In the genomic region with DNA sequence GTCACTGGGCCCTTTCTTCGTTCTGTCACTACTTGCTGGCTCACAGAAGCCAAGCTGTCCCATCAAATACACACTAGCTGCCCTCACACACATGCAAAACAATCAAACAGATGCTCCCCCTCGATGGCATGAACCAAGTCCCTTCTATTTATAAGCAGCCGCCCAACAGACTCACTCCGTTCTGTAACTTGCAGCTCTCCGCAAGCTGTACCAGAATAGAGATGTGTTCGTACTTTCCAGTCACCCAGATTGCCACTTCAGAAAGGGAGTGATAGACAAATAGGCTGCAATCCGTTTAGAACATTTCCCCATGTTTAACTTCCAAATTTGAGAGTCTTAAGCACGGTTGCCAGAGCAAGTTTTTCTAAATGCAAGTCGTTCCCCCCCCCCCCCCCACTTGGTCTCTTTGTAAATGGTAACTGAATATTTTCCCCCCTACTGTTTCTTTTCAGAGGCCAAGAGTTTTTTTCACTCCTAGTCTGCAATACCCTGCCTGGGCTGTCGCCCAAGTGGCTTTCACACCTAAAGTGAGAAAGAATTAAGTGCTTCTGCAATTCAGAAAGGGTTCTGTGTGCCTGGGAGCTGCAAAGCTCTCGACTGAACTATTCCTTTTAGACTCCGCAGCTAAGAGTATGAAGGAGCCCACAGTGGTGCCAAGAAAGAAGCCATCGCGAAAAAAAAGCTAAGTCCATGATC, we compare ENCODE assay signal across 9 mouse cellular contexts.
DNase-seq lines count a peak whose midpoint lies in the region; ATAC-seq and TF ChIP-seq lines count a peak whose summit lies in the region.
"Had no signal": no experiment of that assay in that cellular context is flagged by ENCODE, and none has a peak within 500 bp of the region (broad histone marks: within the 10 kb centered on the region; RNA-seq: fewer than 3 reads in every experiment).

No protein-coding gene starts in this region.

- no peak for TF ChIP-seq CTCF in lung, embryonic 14.5 days (IDR thresholded peaks at IDR 0.05; ENCODE audit: low read depth)

- H3K9me3 ChIP-seq in lung, embryonic 14.5 days (ENCODE audit: low read depth, low read length): no peaks in the 10 kb centered on the region
- no peaks in the 10 kb centered on the region for H3K9me3 ChIP-seq in hindbrain, embryonic 14.5 days (ENCODE audit: control insufficient read depth, low read length)
- H3K9me3 ChIP-seq in lung, embryonic 16.5 days (ENCODE audit: control insufficient read depth, low read length): no peaks in the 10 kb centered on the region

- WGBS in lung, embryonic 14.5 days: 21% methylated on average over 14 of the region's 14 CpGs
- WGBS in hindbrain, embryonic 14.5 days: 15% methylated on average over 14 of the region's 14 CpGs
- 19% methylated on average over 14 of the region's 14 CpGs for WGBS in lung, embryonic 16.5 days

- no peaks in the 10 kb centered on the region for H3K36me3 ChIP-seq in lung, embryonic 14.5 days (ENCODE audit: insufficient read depth)
- no peaks in the 10 kb centered on the region for H3K36me3 ChIP-seq in hindbrain, embryonic 14.5 days (replicated peaks; ENCODE audit: control insufficient read depth, insufficient read depth)
- H3K36me3 ChIP-seq in lung, embryonic 16.5 days (ENCODE audit: control insufficient read depth, insufficient read depth, low read length): no peaks in the 10 kb centered on the region

- H3K4me1 ChIP-seq in lung, embryonic 14.5 days (ENCODE audit: insufficient read depth): no peaks in the 10 kb centered on the region
- H3K4me1 ChIP-seq in hindbrain, embryonic 14.5 days (replicated peaks; ENCODE audit: control insufficient read depth, insufficient read depth, low read length): 0 out of 2 replicates have a peak, but pooled peaks cover 3% of the 10 kb centered on the region
- peaks cover 7% of the 10 kb centered on the region; the same call in 1 of the 2 replicates for H3K4me1 ChIP-seq in lung, embryonic 16.5 days (replicated peaks; ENCODE audit: control insufficient read depth, insufficient read depth, low read length)

- H3K4me2 ChIP-seq in lung, embryonic 14.5 days: no peak overlapping the region; the same call in 1 of the 2 replicates
- no peak overlapping the region for H3K4me2 ChIP-seq in hindbrain, embryonic 14.5 days (replicated peaks)
- peak overlapping the region; percentile 34 for H3K4me2 ChIP-seq in lung, embryonic 16.5 days (ENCODE audit: low read depth, low read length)

- no peak overlapping the region for H3K27ac ChIP-seq in lung, embryonic 14.5 days (ENCODE audit: low read depth)
- H3K27ac ChIP-seq in hindbrain, embryonic 14.5 days: no peak overlapping the region
- no peak overlapping the region for H3K27ac ChIP-seq in lung, embryonic 16.5 days (ENCODE audit: low read length)

- peak; percentile 80 for DNase-seq in lung, embryonic 14.5 days
- no peak for DNase-seq in lung, postnatal 25 days (ENCODE audit: low spot score)
- peak; percentile 55 for DNase-seq in hindbrain, embryonic 14.5 days (ENCODE audit: low spot score)
- peak; percentile 67 for DNase-seq in telencephalon, adult 2 months (ENCODE audit: low read depth, low spot score)
- no peak for DNase-seq in yolk sac, embryonic 10.5 days (ENCODE audit: low spot score)
- no peak for DNase-seq in thymus, postnatal 10 days (ENCODE audit: low spot score in 2 of 2)

- H3K27me3 ChIP-seq in lung, embryonic 14.5 days (ENCODE audit: insufficient read depth, low read length): no peaks in the 10 kb centered on the region
- no peaks in the 10 kb centered on the region for H3K27me3 ChIP-seq in hindbrain, embryonic 14.5 days (ENCODE audit: control insufficient read depth, insufficient read depth, low read length)
- no peaks in the 10 kb centered on the region; the same call in 1 of the 2 replicates for H3K27me3 ChIP-seq in lung, embryonic 16.5 days (ENCODE audit: control insufficient read depth, insufficient read depth, low read depth, low read length)

- H3K4me3 ChIP-seq in lung, embryonic 14.5 days (ENCODE audit: low read depth, low read length): no peak overlapping the region
- no peak overlapping the region for H3K4me3 ChIP-seq in hindbrain, embryonic 14.5 days (replicated peaks; ENCODE audit: low read length)
- no peak overlapping the region for H3K4me3 ChIP-seq in lung, embryonic 16.5 days (ENCODE audit: low read length)

- peak; percentile 63 for ATAC-seq in lung, embryonic 14.5 days (ENCODE audit: insufficient read depth)
- peak; percentile 83 for ATAC-seq in hindbrain, embryonic 14.5 days (ENCODE audit: low FRiP score)
- peak; percentile 81 for ATAC-seq in lung, embryonic 16.5 days (ENCODE audit: low read depth)
- ATAC-seq in granulocyte monocyte progenitor cell, adult 5-6 weeks (replicated peaks; ENCODE audit: poor library complexity, severe bottlenecking): no peak
- ATAC-seq: Patski had no signal

- H3K9ac ChIP-seq in lung, embryonic 14.5 days: no peak overlapping the region
- no peak overlapping the region for H3K9ac ChIP-seq in hindbrain, embryonic 14.5 days
- H3K9ac ChIP-seq in lung, embryonic 16.5 days (ENCODE audit: low read length): no peak overlapping the region

Comparison
In these comparisons a context has a peak if more than half of its experiments do, and no peak if none do; other contexts are left out.
1. DNase-seq: peak in lung, embryonic 14.5 days (single experiment), hindbrain, embryonic 14.5 days (single experiment) and telencephalon, adult 2 months (single experiment); none in lung, postnatal 25 days (single experiment), yolk sac, embryonic 10.5 days (single experiment) and thymus, postnatal 10 days (0 of 2).